Mouse (Mus musculus): ENCODE results near the gene 1700012B07Rik.

The 1700012B07Rik gene

GRCm38 (mm10) chr11:109827946-109828345 is at the start of gene 1700012B07Rik:
TSS of gene 1700012B07Rik (minus strand) at chr11:109828046.
- TF ChIP-seq GATA4 (IDR thresholded peaks at IDR 0.05; ENCODE audit: insufficient replicate concordance, low read length), result no peak

GRCm38 (mm10) chr11:109876767-109877166 is 48.9 kb upstream of the 1700012B07Rik start:
- no peak for TF ChIP-seq GATA4 (IDR thresholded peaks at IDR 0.05; ENCODE audit: insufficient replicate concordance, low read length)

- TF ChIP-seq GATA4 (IDR thresholded peaks at IDR 0.05; ENCODE audit: insufficient replicate concordance, low read length), result no peak
Observed at GRCm38 (mm10) chr11:109875834-109876233, 48.0 kb upstream of the 1700012B07Rik start.

GRCm38 (mm10) chr11:109875525-109875802 is 47.6 kb upstream of the 1700012B07Rik start:
- TF ChIP-seq GATA4 (IDR thresholded peaks at IDR 0.05; ENCODE audit: insufficient replicate concordance, low read length), result no peak

- TF ChIP-seq GATA4 (IDR thresholded peaks at IDR 0.05; ENCODE audit: insufficient replicate concordance, low read length), result no peak
Observed at GRCm38 (mm10) chr11:109874651-109875524, 47.0 kb upstream of the 1700012B07Rik start.

- TF ChIP-seq GATA4 (IDR thresholded peaks at IDR 0.05; ENCODE audit: insufficient replicate concordance, low read length), result no peak
Observed at GRCm38 (mm10) chr11:109873852-109874610, 46.2 kb upstream of the 1700012B07Rik start.

DNA sequence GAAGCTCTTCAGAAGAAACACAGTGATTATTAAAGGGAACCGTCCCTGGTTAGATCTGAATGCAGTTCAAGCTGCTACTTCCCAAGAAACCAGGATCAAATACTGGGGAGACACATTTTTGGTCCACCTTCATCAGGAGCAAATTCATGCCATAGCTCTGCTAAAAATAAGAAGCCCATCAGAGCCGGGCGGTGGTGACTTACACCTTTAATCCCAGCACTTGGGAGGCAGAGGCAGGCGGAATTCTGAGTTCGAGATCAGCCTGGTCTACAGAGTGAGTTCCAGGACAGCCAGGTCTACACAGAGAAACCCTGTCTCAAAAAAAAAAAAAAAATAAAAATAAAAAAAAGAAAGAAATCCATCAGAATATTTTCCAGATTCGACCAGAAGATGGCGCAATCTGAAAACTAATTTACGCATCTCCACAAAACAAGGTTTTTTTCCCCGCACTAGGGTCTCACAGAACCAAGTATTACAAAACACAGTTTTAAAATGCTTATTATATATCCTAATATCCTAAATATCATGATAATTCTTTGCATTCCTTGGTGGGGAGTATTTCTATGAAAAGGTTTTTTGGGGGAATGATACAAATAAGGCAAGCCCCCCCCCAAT is 45.4 kb upstream of the 1700012B07Rik start:
- no peak for TF ChIP-seq GATA4 (IDR thresholded peaks at IDR 0.05; ENCODE audit: insufficient replicate concordance, low read length)

DNA sequence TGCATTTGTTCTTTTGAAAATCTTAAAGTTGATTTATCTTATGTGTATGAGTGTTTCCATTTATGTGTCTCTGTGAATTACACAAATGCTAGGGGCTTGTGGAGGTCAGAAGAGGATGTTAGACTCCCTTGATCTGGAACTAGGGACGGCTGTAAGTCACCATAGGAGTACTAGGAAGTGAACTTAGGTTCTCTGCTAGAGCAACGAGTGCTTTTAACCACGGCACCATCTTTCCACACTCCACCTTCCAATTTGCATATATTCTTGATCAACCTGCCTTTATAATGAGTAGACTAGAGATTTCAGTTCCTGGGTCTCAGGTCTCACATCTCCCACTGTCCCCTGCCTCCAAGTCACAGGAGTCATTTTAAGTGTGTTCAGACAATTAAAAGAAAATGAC is 44.8 kb upstream of the 1700012B07Rik start:
- TF ChIP-seq GATA4 (IDR thresholded peaks at IDR 0.05; ENCODE audit: insufficient replicate concordance, low read length), result no peak

- no peak for TF ChIP-seq GATA4 (IDR thresholded peaks at IDR 0.05; ENCODE audit: insufficient replicate concordance, low read length)
Observed at GRCm38 (mm10) chr11:109872056-109872455, 44.2 kb upstream of the 1700012B07Rik start.

DNA sequence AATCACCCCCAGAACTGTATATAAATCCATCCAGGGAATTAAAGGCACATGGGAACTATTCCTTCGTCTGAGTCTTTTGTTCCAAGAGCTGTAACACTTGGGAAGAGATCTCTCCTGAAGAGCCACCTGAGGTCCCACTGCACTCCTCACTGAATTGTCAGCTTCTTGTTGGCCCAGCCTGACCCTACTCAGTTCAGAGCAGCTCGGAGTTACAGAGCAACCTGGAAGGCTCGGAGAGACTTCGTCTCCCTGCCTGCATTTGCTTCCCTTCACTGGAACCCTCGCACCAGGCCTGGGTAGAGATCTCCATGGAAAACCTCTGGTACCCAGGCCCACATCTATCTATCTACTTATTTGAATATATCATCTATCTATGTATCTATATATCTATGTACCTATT is 40.0 kb upstream of the 1700012B07Rik start:
- TF ChIP-seq GATA4 (IDR thresholded peaks at IDR 0.05; ENCODE audit: insufficient replicate concordance, low read length), result no peak

DNA sequence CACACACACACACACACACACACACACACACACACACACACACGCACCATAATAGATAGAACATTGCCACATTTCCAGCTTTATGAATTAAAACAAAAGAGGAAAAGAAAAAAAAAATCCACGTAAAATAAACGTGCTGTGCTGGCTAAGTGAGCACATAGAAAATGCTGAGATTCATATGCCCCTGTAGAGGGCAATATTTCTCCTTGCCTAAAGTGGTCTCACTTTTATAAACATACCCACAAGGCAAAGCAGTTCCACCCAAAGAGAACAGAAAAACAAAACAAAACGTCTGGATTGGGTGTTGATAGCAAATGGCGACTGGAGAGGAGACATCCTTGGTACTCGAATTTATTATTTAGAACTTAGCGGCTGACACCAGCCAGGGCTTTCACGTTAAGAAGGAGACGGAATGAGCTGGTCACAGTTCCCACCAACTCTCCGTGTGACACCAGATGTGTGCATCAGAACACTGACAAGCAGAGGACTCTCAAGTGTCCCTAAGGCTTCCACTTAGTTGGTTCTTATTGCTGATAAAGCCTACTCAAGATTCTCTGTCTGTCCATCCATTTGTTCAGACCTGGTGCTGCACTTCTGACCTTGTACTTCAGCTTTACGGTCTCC is 38.8 kb upstream of the 1700012B07Rik start:
- no peak for TF ChIP-seq GATA4 (IDR thresholded peaks at IDR 0.05; ENCODE audit: insufficient replicate concordance, low read length)

DNA sequence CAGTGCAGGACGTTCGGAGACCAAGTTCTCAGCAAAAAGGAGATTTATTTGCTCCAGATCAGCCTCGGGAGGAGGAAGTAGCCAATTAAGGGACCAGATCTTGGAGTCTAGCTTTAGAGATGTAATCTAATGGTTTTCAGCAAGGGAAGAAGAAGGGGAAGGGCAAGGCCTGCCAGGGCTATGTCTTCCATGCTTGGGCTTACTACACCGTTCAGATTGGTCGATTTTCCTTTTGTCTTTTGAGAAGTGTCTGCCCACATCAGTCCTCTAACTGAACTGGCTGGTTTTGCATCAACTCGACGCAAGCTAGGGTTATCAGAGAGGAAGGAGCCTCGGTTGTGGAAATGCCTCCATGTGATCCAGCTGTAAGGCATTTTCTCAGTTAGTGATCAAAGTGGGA is 37.7 kb upstream of the 1700012B07Rik start:
- TF ChIP-seq GATA4 (IDR thresholded peaks at IDR 0.05; ENCODE audit: insufficient replicate concordance, low read length), result no peak

GRCm38 (mm10) chr11:109863951-109864350 is 36.1 kb upstream of the 1700012B07Rik start:
- no peak for TF ChIP-seq GATA4 (IDR thresholded peaks at IDR 0.05; ENCODE audit: insufficient replicate concordance, low read length)

DNA sequence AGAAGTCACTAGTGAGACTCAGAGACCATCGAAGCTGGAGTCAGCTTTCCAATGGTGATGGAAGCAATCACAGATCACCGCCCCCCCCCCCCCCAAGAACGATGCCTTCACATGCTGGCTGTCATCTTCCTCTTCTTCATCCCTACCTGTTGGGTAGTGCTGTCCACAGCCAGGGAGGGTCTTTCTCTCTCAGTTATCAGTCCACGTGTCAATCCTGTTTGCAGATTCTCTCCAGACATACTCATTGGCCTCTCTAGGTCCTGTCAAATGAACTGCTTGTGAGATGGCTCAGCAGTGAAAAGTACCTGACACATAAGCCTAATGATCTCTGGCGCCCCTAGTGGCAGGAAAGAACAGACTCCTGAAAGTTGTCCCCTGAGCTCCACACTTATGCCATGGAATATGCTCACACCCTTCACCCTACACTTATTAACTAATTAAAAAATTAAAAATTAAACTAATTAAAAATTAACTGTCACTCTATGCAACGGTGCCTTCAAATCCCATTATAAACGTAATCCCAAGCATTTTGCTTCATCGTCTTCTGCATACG is 35.4 kb upstream of the 1700012B07Rik start:
- no peak for TF ChIP-seq GATA4 (IDR thresholded peaks at IDR 0.05; ENCODE audit: insufficient replicate concordance, low read length)

DNA sequence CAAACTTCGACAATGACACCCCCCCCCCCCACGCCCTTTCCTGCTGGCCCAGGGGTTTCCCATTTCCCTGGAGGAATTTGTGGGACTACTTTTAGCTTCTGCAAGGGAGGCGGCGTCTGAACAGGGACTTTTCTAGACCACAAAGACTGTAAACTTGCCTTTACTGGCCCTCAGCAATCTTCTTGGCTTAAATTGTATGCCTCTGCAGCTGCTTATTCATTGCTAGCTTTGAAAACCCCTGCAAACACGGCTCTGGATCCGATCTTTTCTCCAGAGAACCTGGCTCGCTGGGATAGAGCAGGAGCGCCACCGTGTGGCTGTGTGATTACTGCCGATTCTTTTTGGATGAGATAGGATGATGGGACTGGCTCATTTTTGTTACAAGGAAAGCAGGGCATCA is 32.7 kb upstream of the 1700012B07Rik start:
- TF ChIP-seq GATA4 (IDR thresholded peaks at IDR 0.05; ENCODE audit: insufficient replicate concordance, low read length), result no peak
